Mouse (Mus musculus): Measurements from ENCODE around the gene Acot6. TPM values are rescaled to one million over a fixed set of nuclear protein-coding genes. Genes with fewer than 3 reads are reported as not detected.
"Not testable (repeated sequence)": the region's sequence is repeated elsewhere in the genome, so short reads cannot be mapped to it uniquely, and the experiment has no call there.

The Acot6 gene
- polyA plus RNA-seq (2014; fragmentation: Nextera tagmentation; extraction: Ambion mirVana) = 1.5 TPM in 2 replicates

DNA sequence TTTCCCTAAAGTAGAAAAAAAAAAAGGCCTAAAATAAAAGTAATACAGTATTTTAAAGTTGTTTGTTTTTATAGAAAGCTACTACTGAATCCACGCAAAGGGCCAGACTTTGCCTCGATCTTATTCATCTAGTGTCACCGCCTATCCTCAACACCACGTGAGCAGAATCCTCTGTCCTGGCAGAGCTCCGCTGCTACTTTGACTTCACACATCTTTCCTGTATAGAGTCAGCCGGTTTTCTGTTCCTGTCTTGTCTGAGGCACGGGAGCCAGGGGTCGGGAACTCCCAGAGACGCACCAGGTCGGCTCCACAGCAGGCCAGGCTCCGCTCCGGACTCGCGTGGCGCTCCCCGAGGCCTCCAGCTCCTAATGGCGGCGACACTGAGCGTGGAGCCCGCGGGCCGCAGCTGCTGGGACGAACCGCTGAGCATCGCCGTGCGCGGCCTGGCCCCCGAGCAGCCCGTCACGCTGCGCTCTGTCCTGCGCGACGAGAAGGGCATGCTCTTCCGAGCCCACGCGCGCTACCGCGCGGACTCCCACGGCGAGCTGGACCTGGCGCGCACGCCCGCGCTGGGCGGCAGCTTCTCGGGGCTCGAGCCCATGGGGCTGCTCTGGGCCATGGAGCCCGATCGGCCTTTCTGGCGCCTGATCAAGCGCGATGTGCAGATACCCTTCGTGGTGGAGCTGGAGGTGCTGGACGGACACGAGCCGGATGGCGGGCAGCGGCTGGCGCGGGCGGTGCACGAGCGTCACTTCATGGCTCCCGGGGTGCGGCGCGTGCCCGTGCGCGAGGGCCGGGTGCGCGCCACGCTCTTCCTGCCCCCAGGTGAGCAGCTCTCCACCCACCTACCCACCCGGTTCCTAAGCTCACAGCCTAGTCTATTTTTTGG is at the start of gene Acot6:
Gene Acot6, plus strand, starts transcription at position 51 of the 889 bp plus-strand sequence.
- WGBS = under 1% methylated on average over 72 of the region's 80 CpGs
- not testable (repeated sequence) for H3K9me3 ChIP-seq (ENCODE audit: control insufficient read depth, low read length); H3K27me3 ChIP-seq (ENCODE audit: control insufficient read depth, insufficient read depth, low read length); H3K4me1 ChIP-seq (replicated peaks; ENCODE audit: control insufficient read depth, insufficient read depth, low read length); H3K36me3 ChIP-seq (replicated peaks; ENCODE audit: control insufficient read depth, insufficient read depth)
- ATAC-seq (ENCODE audit: low FRiP score) = peak; percentile 82
- peak within 1 kb of the TSS; percentile 59; the same call in 1 of the 2 replicates for H3K27ac ChIP-seq
- H3K9ac ChIP-seq = peak within 1 kb of the TSS; percentile 65
- H3K4me2 ChIP-seq (replicated peaks) = peak within 1 kb of the TSS; percentile 83
- DNase-seq (ENCODE audit: low spot score) = peak; percentile 67
- peak within 1 kb of the TSS; percentile 47 for H3K4me3 ChIP-seq (replicated peaks; ENCODE audit: low read length)

DNA sequence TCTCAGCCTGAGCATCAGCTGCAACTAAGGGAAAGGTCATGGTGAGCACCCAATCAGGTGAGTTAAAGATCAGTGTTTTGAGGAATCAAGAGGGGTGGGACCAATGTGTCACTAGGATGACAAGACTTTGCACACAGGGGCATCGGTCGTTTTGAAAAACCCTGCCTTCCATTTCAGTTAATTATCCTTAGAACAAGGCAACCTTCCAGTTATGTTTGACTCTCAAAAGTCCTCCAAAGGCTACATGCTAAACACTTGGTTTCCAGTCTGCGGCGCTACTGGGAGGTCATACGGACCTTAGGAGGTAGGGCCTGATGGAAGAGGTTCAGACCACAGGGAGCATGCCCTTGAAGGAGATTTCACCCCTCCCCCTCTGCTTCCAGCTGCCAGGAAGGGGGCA is 49.7 kb upstream of the Acot6 start:
- not testable (repeated sequence) for H3K36me3 ChIP-seq (replicated peaks; ENCODE audit: control insufficient read depth, insufficient read depth); H3K4me3 ChIP-seq (replicated peaks; ENCODE audit: low read length); H3K9ac ChIP-seq; H3K27ac ChIP-seq; ATAC-seq (ENCODE audit: low FRiP score); H3K4me2 ChIP-seq (replicated peaks); DNase-seq (ENCODE audit: low spot score); H3K4me1 ChIP-seq (replicated peaks; ENCODE audit: control insufficient read depth, insufficient read depth, low read length)
- peaks cover 13% of the 10 kb centered on the region; the same call in 1 of the 2 replicates for H3K27me3 ChIP-seq (ENCODE audit: control insufficient read depth, insufficient read depth, low read length)
- 88% methylated on average over 5 of the region's 5 CpGs for WGBS
- H3K9me3 ChIP-seq (ENCODE audit: control insufficient read depth, low read length) = peaks cover 16% of the 10 kb centered on the region; the same call in 1 of the 2 replicates

DNA sequence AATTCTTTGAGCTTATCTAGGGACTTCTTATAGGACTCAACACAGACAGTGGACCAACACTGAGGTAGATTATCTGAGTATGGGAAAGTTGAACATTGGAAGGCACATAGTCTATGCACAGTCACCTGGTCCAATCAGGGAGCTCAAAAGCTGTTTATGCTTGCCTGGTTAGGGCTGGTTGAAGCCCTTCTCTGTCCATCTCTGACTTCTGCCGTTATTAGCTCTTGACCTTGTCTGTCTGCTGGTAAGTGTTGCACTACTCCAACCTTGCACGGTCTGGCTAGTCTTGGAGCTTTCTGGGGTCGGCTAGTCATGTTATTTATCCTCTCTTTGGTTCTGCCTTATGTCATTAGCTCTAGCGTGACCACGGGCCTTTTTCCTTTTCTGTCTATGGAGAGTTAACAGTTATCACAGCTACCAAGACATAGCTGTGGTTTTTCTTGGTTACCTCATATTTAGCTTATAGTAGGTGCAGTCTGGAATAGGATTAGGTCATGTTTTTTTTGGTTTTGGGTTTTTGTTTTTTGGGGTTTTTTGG is 48.4 kb upstream of the Acot6 start, which contains the start of gene Acot3:
Gene Acot3, plus strand, starts transcription at position 208 of the 538 bp plus-strand sequence.
- no peaks in the 10 kb centered on the region; the same call in 1 of the 2 replicates for H3K4me1 ChIP-seq (replicated peaks; ENCODE audit: control insufficient read depth, insufficient read depth, low read length)
- H3K9ac ChIP-seq = no peak within 1 kb of the TSS
- WGBS = 87% methylated on average over 5 of the region's 5 CpGs
- no peak within 1 kb of the TSS for H3K27ac ChIP-seq
- H3K4me3 ChIP-seq (replicated peaks; ENCODE audit: low read length) = peak within 1 kb of the TSS; percentile 42
- H3K36me3 ChIP-seq (replicated peaks; ENCODE audit: control insufficient read depth, insufficient read depth) = no peaks in the 10 kb centered on the region
- no peak for DNase-seq (ENCODE audit: low spot score)
- peak within 1 kb of the TSS; percentile 80 for H3K4me2 ChIP-seq (replicated peaks)
- peaks cover 16% of the 10 kb centered on the region; the same call in 1 of the 2 replicates for H3K9me3 ChIP-seq (ENCODE audit: control insufficient read depth, low read length)
- peaks cover 13% of the 10 kb centered on the region; the same call in 1 of the 2 replicates for H3K27me3 ChIP-seq (ENCODE audit: control insufficient read depth, insufficient read depth, low read length)
- no peak for ATAC-seq (ENCODE audit: low FRiP score)

DNA sequence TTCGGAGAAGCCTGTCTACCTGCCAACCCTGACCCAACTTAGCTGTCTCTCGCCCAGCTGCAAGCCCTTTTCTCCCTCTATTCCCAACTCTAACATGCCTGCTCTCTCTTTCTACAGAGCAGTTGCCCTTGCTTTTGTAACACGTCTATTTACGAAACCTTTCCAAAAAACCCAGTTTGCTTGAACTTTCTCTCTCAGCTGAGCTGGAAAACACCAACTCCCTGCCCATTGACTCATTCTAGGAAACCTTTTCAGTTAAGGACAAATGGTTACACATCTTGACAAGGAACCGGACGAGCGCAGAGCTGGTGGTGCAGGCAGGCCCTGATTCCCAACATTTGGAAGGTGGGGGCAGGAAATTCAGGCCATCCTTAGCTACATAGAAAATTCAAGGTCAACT is 47.8 kb upstream of the Acot6 start:
- no peak overlapping the region for H3K4me3 ChIP-seq (replicated peaks; ENCODE audit: low read length)
- DNase-seq (ENCODE audit: low spot score) (no peak), ATAC-seq (ENCODE audit: low FRiP score) (no peak)
- peaks cover 12% of the 10 kb centered on the region; the same call in 1 of the 2 replicates for H3K9me3 ChIP-seq (ENCODE audit: control insufficient read depth, low read length)
- H3K36me3 ChIP-seq (replicated peaks; ENCODE audit: control insufficient read depth, insufficient read depth) = no peaks in the 10 kb centered on the region
- H3K4me2 ChIP-seq (replicated peaks) = peak overlapping the region; percentile 80
- no peak overlapping the region for H3K27ac ChIP-seq
- H3K4me1 ChIP-seq (replicated peaks; ENCODE audit: control insufficient read depth, insufficient read depth, low read length) = no peaks in the 10 kb centered on the region; the same call in 1 of the 2 replicates
- H3K9ac ChIP-seq = no peak overlapping the region
- H3K27me3 ChIP-seq (ENCODE audit: control insufficient read depth, insufficient read depth, low read length) = peaks cover 13% of the 10 kb centered on the region; the same call in 1 of the 2 replicates
- WGBS = 87% methylated on average over 7 of the region's 7 CpGs

DNA sequence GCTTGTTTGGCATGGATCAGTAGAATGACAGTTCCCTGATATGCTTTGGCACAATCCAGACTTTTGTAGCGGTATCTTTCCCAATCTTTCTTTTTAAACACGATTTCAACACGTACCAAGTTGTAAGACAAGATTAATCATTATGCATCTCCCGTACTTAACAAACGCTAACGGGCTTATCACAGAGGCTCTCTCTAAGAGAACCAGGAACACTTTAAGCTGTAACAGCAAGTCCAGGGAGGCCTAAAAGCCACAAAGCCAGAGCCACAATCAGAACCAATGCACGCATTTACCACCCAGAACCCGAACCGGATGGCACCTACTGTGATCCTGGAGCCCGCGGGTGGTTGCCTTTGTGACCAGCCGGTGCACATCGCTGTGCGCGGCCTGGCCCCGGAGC is 47.3 kb upstream of the Acot6 start:
- 12% methylated on average over 16 of the region's 16 CpGs for WGBS
- ATAC-seq (ENCODE audit: low FRiP score) (no peak), DNase-seq (ENCODE audit: low spot score) (peak; percentile 50)
- H3K4me3 ChIP-seq (replicated peaks; ENCODE audit: low read length) = peak overlapping the region; percentile 42
- H3K4me2 ChIP-seq (replicated peaks) = peak overlapping the region; percentile 80
- H3K4me1 ChIP-seq (replicated peaks; ENCODE audit: control insufficient read depth, insufficient read depth, low read length) = no peaks in the 10 kb centered on the region; the same call in 1 of the 2 replicates
- peak overlapping the region; percentile 60 for H3K9ac ChIP-seq
- peaks cover 13% of the 10 kb centered on the region; the same call in 1 of the 2 replicates for H3K27me3 ChIP-seq (ENCODE audit: control insufficient read depth, insufficient read depth, low read length)
- H3K36me3 ChIP-seq (replicated peaks; ENCODE audit: control insufficient read depth, insufficient read depth) = no peaks in the 10 kb centered on the region
- H3K9me3 ChIP-seq (ENCODE audit: control insufficient read depth, low read length) = peaks cover 7% of the 10 kb centered on the region; the same call in 1 of the 2 replicates
- no peak overlapping the region for H3K27ac ChIP-seq

DNA sequence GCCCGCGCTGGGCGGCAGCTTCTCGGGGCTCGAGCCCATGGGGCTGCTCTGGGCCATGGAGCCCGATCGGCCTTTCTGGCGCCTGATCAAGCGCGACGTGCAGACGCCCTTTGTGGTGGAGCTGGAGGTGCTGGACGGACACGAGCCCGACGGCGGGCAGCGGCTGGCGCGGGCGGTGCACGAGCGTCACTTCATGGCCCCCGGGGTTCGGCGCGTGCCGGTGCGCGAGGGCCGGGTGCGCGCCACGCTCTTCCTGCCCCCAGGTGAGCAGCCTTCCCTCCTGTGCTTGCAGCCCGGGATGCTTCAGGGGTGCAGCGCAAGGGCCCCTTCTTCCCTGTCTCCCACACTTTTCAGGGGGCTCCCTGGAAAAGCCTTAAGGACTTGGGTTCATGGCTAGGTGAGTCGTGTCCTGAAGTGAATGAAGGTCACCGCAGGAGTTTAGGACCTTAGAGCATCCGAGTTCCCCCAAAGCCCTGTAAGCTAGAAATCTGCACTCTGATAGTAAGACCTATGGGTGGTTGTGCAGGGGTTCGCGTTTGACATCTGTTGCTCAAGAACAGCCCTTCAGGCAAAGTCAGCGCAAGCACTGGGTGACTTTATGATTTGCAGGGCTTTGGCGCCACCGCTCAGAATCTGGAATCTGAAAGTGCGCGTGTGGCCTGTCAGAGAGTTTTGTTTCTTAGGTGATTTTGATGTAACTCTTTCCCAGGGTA is 46.6 kb upstream of the Acot6 start:
- no peaks in the 10 kb centered on the region for H3K36me3 ChIP-seq (replicated peaks; ENCODE audit: control insufficient read depth, insufficient read depth)
- H3K4me2 ChIP-seq (replicated peaks) = peak overlapping the region; percentile 80
- ATAC-seq (ENCODE audit: low FRiP score) (no peak), DNase-seq (ENCODE audit: low spot score) (peak; percentile 48)
- WGBS = 2% methylated on average over 34 of the region's 46 CpGs
- peak overlapping the region; percentile 60 for H3K9ac ChIP-seq
- H3K9me3 ChIP-seq (ENCODE audit: control insufficient read depth, low read length) = peaks cover under 1% of the 10 kb centered on the region; the same call in 1 of the 2 replicates
- H3K27me3 ChIP-seq (ENCODE audit: control insufficient read depth, insufficient read depth, low read length) = peaks cover 13% of the 10 kb centered on the region; the same call in 1 of the 2 replicates
- H3K4me1 ChIP-seq (replicated peaks; ENCODE audit: control insufficient read depth, insufficient read depth, low read length) = no peaks in the 10 kb centered on the region; the same call in 1 of the 2 replicates
- H3K4me3 ChIP-seq (replicated peaks; ENCODE audit: low read length) = peak overlapping the region; percentile 42
- H3K27ac ChIP-seq = no peak overlapping the region

DNA sequence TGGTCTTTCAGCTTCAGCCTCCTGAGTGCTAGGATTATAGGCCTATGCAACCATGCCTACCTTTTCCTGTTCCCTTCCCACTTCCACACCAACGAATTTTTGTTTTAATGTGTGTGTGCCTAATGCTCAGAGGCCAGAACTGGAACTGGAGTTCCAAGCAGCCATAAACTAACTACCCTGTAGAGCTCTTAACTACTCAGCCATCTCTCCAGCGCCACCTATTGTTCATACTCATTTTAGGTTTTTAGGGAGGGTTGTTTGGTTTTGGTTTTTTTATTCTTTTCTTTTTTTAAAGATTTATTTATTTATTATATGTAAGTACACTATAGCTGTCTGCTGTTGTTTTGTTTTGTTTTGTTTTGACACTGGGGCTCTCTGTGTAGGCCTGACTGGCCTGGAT is 39.5 kb upstream of the Acot6 start:
- H3K9ac ChIP-seq = no peak overlapping the region
- no peak overlapping the region for H3K27ac ChIP-seq
- ATAC-seq (ENCODE audit: low FRiP score) (no peak), DNase-seq (ENCODE audit: low spot score) (no peak)
- no peak overlapping the region for H3K4me2 ChIP-seq (replicated peaks)
- WGBS = 30% methylated on average over 2 of the region's 2 CpGs
- no peaks in the 10 kb centered on the region for H3K27me3 ChIP-seq (ENCODE audit: control insufficient read depth, insufficient read depth, low read length)
- no peaks in the 10 kb centered on the region for H3K36me3 ChIP-seq (replicated peaks; ENCODE audit: control insufficient read depth, insufficient read depth)
- H3K4me3 ChIP-seq (replicated peaks; ENCODE audit: low read length) = no peak overlapping the region
- no peaks in the 10 kb centered on the region for H3K4me1 ChIP-seq (replicated peaks; ENCODE audit: control insufficient read depth, insufficient read depth, low read length)
- no peaks in the 10 kb centered on the region for H3K9me3 ChIP-seq (ENCODE audit: control insufficient read depth, low read length)

DNA sequence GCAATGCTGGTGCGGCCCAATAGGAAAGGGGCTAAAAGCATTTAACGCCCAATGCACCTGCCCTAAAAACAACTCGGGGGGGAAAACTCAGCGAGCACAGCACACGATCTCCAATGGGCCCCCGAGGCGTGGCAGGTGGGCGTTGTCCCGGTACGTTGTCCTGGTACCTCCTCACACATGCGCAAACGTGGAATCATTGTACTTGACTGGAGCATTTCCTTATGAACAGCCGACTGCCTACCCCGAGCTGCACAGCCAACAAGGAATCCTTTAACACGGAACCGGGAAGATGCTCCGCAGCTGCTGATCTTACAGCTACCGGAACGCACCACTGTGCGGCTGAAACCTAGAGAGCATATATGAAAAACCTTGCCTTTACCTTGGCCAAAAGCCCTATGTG is 38.1 kb upstream of the Acot6 start:
- Histone ChIP-seq H3K4me3 (replicated peaks; ENCODE audit: low read length) (no peak overlapping the region), H3K27me3 (ENCODE audit: control insufficient read depth, insufficient read depth, low read length) (peaks cover 3% of the 10 kb centered on the region; the same call in 1 of the 2 replicates), H3K36me3 (replicated peaks; ENCODE audit: control insufficient read depth, insufficient read depth) (no peaks in the 10 kb centered on the region), H3K9ac (no peak overlapping the region), H3K4me2 (replicated peaks) (no peak overlapping the region), H3K4me1 (replicated peaks; ENCODE audit: control insufficient read depth, insufficient read depth, low read length) (no peaks in the 10 kb centered on the region), H3K27ac (no peak overlapping the region), H3K9me3 (ENCODE audit: control insufficient read depth, low read length) (no peaks in the 10 kb centered on the region)
- 94% methylated on average over 20 of the region's 20 CpGs for WGBS
- ATAC-seq (ENCODE audit: low FRiP score) (no peak), DNase-seq (ENCODE audit: low spot score) (no peak)

Measured in hindbrain, embryonic 14.5 days (tissue).